Mouse (Mus musculus) C2C12 (cell line): ENCODE measurements around the gene Eed. TPM values are rescaled to one million over a fixed set of nuclear protein-coding genes. Genes with fewer than 3 reads are reported as not detected.

ENCODE experiments used
- H3K27me3 ChIP-seq: one replicate; pipeline ENCODE4 v1.6.1; 2011; ENCODE audit not compliant: control insufficient read depth, insufficient read depth, insufficient read length
- H3K36me3 ChIP-seq: one replicate; pipeline ENCODE4 v1.6.1; 2011; ENCODE audit not compliant: control insufficient read depth, insufficient read depth
- H3K4me3 ChIP-seq: one replicate; pipeline ENCODE4 v1.5.1; 2011; ENCODE audit warnings: mild to moderate bottlenecking, control low read depth; ENCODE audit not compliant: poor library complexity, insufficient read depth, severe bottlenecking
- H3K79me2 ChIP-seq: one replicate; pipeline ENCODE4 v1.6.1; 2011; ENCODE audit not compliant: control insufficient read depth, insufficient read depth
- H3K79me3 ChIP-seq: one replicate; pipeline ENCODE4 v1.6.1; 2011; ENCODE audit warnings: low read depth, control low read depth
- H3ac ChIP-seq: one replicate; pipeline ENCODE3; 2011; ENCODE audit warnings: low read depth; ENCODE audit not compliant: control insufficient read depth, insufficient read length
- CEBPB ChIP-seq: IDR thresholded peaks from one replicate; pipeline ENCODE4 v1.6.1; 2011; ENCODE audit warnings: low read depth, mild to moderate bottlenecking, control low read depth, moderate library complexity
- CTCF ChIP-seq: IDR thresholded peaks from one replicate; pipeline ENCODE4 v1.5.1; 2011; ENCODE audit not compliant: control insufficient read depth, insufficient read depth, insufficient read length
- FOSL1 ChIP-seq: IDR thresholded peaks from one replicate; pipeline ENCODE4 v1.8.0; 2011; ENCODE audit warnings: mild to moderate bottlenecking, low read length; ENCODE audit not compliant: poor library complexity, insufficient read depth, severe bottlenecking
- MAX ChIP-seq: IDR thresholded peaks from one replicate; pipeline ENCODE4 v1.6.1; 2011; ENCODE audit warnings: mild to moderate bottlenecking, control low read depth
- MYOD1 ChIP-seq: IDR thresholded peaks from one replicate; pipeline ENCODE4 v1.6.1; 2011; ENCODE audit warnings: low read depth; ENCODE audit not compliant: control insufficient read depth, insufficient read length
- MYOG ChIP-seq: IDR thresholded peaks from one replicate; pipeline ENCODE4 v1.6.1; 2011; ENCODE audit not compliant: control insufficient read depth, insufficient read length; ENCODE audit errors: extremely low read depth
- USF1 ChIP-seq: IDR thresholded peaks from one replicate; pipeline ENCODE4 v1.6.1; 2011; ENCODE audit warnings: low read depth, mild to moderate bottlenecking, control low read depth, moderate library complexity
- polyA plus RNA-seq: library from polyadenylated mRNA; unstranded; fragments of >200 nt; fragmentation: generic; extraction: Trizol; gene quantifications from one replicate; pipeline ENCODE4 v1.2.1, GENCODE M21; 2012; ENCODE audit warnings: missing spikeins

Eed gene
- polyA plus RNA-seq, 1 experiment, result 34.0 TPM

DNA sequence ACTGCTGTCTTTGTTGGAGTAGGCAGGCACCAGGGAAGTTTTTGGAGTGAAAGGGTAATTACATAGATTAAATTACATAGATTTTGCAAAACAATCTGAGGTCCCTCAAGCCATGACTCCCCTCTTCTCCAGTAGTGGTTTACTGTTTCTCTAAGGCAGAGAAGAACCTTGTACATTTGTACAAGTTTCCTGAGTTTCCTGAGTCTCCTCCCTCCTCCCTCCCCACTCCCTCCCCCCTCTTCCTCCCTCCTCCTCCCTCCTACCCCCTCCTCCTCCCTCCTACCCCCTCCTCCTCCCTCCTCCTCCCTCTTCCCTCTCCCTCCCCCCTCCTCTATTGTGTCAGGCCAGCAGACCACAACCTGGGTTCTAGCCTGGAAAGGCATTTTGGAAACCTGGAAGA lies 3.6 kb upstream of the Eed start:
- H3ac ChIP-seq, result no peak overlapping the region
- TF ChIP-seq CTCF (no peak), MYOD1 (no peak), FOSL1 (no peak), CEBPB (no peak), USF1 (no peak), MYOG (no peak), MAX (no peak)
- H3K79me3 ChIP-seq, result peaks cover 6% of the 10 kb centered on the region
- no peak overlapping the region for H3K4me3 ChIP-seq
- no peaks in the 10 kb centered on the region for H3K36me3 ChIP-seq
- peaks cover 10% of the 10 kb centered on the region for H3K79me2 ChIP-seq
- H3K27me3 ChIP-seq, result no peaks in the 10 kb centered on the region

DNA sequence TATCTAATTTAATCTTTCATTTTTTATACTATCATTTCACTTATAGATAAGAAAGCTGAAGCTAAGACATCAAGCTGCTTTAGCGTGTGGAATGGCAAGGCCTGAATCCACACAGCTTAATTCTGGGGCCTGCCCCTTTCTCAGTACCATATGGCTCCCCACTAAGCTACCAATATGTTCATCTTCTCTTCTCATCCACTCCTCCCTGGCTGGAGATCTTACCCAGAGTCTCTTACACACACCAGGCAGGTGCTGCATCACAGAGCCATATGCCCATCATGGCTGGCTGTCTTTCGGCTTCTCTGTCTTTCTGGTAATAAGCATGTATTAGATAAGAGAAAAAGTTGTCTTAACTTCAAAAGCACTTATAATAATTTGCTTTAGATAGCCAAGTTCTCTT lies 2.7 kb upstream of the Eed start:
- H3K4me3 ChIP-seq, result no peak overlapping the region
- TF ChIP-seq MAX, result no peak
- TF ChIP-seq MYOG, result no peak
- no peak for TF ChIP-seq FOSL1
- TF ChIP-seq USF1, result no peak
- TF ChIP-seq CEBPB, result no peak
- TF ChIP-seq CTCF, result no peak
- TF ChIP-seq MYOD1, result no peak

DNA sequence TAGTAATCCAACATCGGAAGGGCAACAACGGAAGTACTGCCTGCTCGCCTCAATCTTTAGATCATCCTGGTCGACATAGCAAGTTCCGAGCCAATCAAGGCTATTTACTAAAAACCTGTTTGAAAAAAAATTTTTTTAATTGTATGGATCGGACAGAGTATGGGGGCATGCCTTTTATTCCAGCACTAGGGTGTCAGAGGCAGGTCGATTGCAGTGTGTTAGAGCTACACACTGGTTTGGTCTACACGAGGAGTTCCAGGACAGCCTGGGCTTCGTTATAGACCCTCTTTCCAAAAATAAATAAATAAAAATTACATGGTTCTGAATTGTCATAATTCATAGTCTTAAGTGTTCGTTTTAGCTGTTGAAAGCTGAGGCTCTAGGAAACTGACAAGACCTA lies 774 bp upstream of the Eed start:
- H3K4me3 ChIP-seq, result peak overlapping the region; percentile 64
- no peaks in the 10 kb centered on the region for H3K27me3 ChIP-seq

More for the DNA sequence above, 2.7 kb upstream of the Eed start:
- Histone ChIP-seq H3K27me3 (no peaks in the 10 kb centered on the region), H3ac (no peak overlapping the region), H3K79me2 (peaks cover 19% of the 10 kb centered on the region), H3K79me3 (peaks cover 16% of the 10 kb centered on the region), H3K36me3 (peaks cover 1% of the 10 kb centered on the region)

DNA sequence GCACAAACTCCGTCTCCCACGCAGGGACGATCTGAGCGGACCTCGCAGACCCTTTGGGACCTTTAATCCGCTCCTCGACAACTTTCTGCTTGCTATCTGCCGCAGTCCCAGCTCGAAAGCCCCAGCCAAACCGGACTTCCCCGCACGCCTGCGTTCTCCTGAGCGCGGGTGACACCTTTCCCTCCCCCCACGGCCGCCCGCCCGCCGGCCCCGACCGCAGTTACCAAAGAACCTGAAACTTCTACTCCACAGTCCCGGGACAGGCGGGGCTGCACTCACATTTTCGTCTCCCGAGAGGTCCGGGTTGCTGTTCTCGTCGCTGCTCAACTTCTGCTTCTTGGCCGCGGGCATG lies 674 bp downstream of the Eed start:
- peak overlapping the region; percentile 64 for H3K4me3 ChIP-seq
- H3K79me2 ChIP-seq, result peaks cover 53% of the 10 kb centered on the region
- no peak for TF ChIP-seq MYOD1
- no peak for TF ChIP-seq MYOG
- TF ChIP-seq CEBPB, result no peak
- no peak for TF ChIP-seq USF1
- no peak for TF ChIP-seq FOSL1
- no peak for TF ChIP-seq CTCF
- TF ChIP-seq MAX, result no peak
- H3K27me3 ChIP-seq, result no peaks in the 10 kb centered on the region
- H3K36me3 ChIP-seq, result peaks cover 25% of the 10 kb centered on the region
- H3K79me3 ChIP-seq, result peaks cover 48% of the 10 kb centered on the region
- H3ac ChIP-seq, result peak overlapping the region; percentile 79

More for the DNA sequence above, 774 bp upstream of the Eed start:
- H3ac ChIP-seq, result no peak overlapping the region
- peaks cover 11% of the 10 kb centered on the region for H3K36me3 ChIP-seq
- peaks cover 38% of the 10 kb centered on the region for H3K79me2 ChIP-seq
- TF ChIP-seq CEBPB (no peak), MYOG (no peak)
- peaks cover 35% of the 10 kb centered on the region for H3K79me3 ChIP-seq

DNA sequence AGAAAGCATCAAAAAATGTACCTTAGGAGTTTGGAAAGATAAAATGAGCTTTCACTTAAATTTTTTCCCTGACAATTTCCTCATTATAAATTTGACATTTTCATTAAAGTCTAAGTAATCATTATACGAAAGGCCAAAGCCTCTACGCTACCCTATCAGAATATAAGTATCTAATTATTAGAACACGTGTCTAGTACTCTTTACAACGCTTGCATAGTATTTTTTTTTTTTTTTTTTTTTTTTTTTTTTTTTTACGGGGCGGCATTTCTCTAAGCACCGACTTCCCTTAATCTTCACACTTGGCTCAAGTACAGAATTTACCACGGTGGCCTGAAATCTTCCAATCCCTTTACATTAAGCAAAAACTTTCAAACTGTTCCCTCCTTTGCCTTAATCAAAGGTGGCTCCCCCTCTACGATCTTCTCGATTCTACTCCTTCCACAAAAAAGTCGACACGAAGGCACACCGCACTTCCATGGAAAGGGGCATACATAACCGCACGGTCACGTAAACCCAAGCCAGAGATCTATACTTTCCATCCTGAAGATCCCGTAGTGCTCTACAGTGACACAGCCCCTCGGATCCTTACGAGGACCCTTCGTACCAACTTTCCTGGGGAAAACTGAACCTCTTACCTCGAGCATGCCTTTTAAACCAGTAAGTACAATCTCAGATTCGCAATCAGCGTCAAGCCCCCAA lies 1.2 kb downstream of the Eed start:
- H3K79me3 ChIP-seq, result peaks cover 50% of the 10 kb centered on the region
- peak overlapping the region; percentile 79 for H3ac ChIP-seq
- no peaks in the 10 kb centered on the region for H3K27me3 ChIP-seq
- peak overlapping the region; percentile 64 for H3K4me3 ChIP-seq
- peaks cover 27% of the 10 kb centered on the region for H3K36me3 ChIP-seq
- TF ChIP-seq CTCF (no peak), CEBPB (no peak), MAX (no peak), FOSL1 (no peak), MYOG (no peak), USF1 (no peak), MYOD1 (no peak)
- H3K79me2 ChIP-seq, result peaks cover 58% of the 10 kb centered on the region

DNA sequence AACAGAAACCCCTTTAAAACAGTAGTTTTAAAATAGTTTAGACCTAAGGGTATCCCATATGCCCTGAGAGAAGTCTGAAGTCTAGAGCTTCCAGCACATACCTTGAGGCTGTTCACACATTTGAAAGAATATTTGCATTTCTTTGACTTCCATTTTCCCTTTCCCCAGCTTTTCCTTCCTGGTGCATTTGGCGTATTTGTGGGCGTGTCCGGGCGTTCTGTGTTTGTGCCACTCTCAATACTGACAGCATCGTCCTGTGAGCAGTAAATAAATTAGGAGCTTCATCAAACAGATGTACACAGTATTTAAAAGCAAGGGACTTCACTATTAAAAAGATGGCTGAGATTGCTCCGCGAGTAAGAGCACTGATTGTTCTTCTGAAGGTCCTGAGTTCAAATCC lies 4.0 kb downstream of the Eed start:
- Histone ChIP-seq H3ac (no peak overlapping the region), H3K4me3 (no peak overlapping the region), H3K27me3 (no peaks in the 10 kb centered on the region), H3K79me2 (peaks cover 85% of the 10 kb centered on the region), H3K36me3 (peaks cover 47% of the 10 kb centered on the region), H3K79me3 (peaks cover 64% of the 10 kb centered on the region)
- TF ChIP-seq MAX (no peak), USF1 (no peak), CTCF (no peak), CEBPB (no peak), MYOG (no peak), FOSL1 (no peak), MYOD1 (no peak)
